Mouse (Mus musculus) stomach, postnatal 0 days (tissue): ENCODE measurements around the gene Sec14l3. TPM values are rescaled to one million over a fixed set of nuclear protein-coding genes. Genes with fewer than 3 reads are reported as not detected.

Experiments used
- ATAC-seq: fragments of 200-750 bp; cut with Nextera tagmentation; 2 replicates; pipeline ENCODE4 v1.8.0; 2017; ENCODE audit not compliant: low FRiP score, low TSS enrichment
- DNase-seq: peaks from one replicate; pipeline ENCODE4 v3.0.0-alpha.2; 2016; ENCODE audit warnings: low spot score
- H3K27ac ChIP-seq: fragments of 300-500 bp; sonication (generic); replicated peaks from 2 replicates; pipeline ENCODE4 v1.5.1; 2014; ENCODE audit warnings: mild to moderate bottlenecking, control low read depth
- H3K27me3 ChIP-seq: fragments of 300-500 bp; sonication (generic); 2 replicates; pipeline ENCODE4 v1.6.1; 2014; ENCODE audit warnings: low read length; ENCODE audit not compliant: control insufficient read depth, insufficient read depth
- H3K36me3 ChIP-seq: fragments of 300-500 bp; sonication (generic); 2 replicates; pipeline ENCODE4 v1.6.1; 2014; ENCODE audit warnings: low read length, mixed read lengths; ENCODE audit not compliant: control insufficient read depth, insufficient read depth
- H3K4me1 ChIP-seq: fragments of 300-500 bp; sonication (generic); replicated peaks from 2 replicates; pipeline ENCODE4 v1.6.1; 2014; ENCODE audit warnings: antibody characterized with exemption; ENCODE audit not compliant: control insufficient read depth, insufficient read depth
- H3K4me2 ChIP-seq: fragments of 300-500 bp; sonication (generic); replicated peaks from 2 replicates; pipeline ENCODE4 v1.6.1; 2014; ENCODE audit warnings: low read depth, mild to moderate bottlenecking, control low read depth, moderate library complexity
- H3K4me3 ChIP-seq: fragments of 300-500 bp; sonication (generic); 2 replicates; pipeline ENCODE4 v1.5.1; 2014; ENCODE audit warnings: low read depth, low read length, control low read depth
- H3K9ac ChIP-seq: fragments of 300-500 bp; sonication (generic); 2 replicates; pipeline ENCODE4 v1.6.1; 2014; ENCODE audit warnings: mild to moderate bottlenecking, low read length, control low read depth, mixed read lengths
- H3K9me3 ChIP-seq: fragments of 300-500 bp; sonication (generic); 2 replicates; pipeline ENCODE4 v1.6.1; 2016; ENCODE audit warnings: low read length; ENCODE audit not compliant: control insufficient read depth
- CTCF ChIP-seq: IDR thresholded peaks from 2 replicates; pipeline ENCODE4 v1.5.1; 2016; ENCODE audit warnings: antibody characterized with exemption, low read depth, mild to moderate bottlenecking, moderate library complexity
- EP300 ChIP-seq: optimal IDR thresholded peaks from 2 replicates; pipeline ENCODE3; 2016; ENCODE audit warnings: antibody characterized with exemption
- WGBS: fragments of 180-500 bp; shearing (Covaris S2); extraction: QIAGEN DNeasy Blood & Tissue Kit; methylation state at CpG from one replicate; pipeline ENCODE4 v1.1.7; 2014; 5-methylcytosine and 5-hydroxymethylcytosine counted together
- polyA plus RNA-seq: library from polyadenylated mRNA; unstranded; fragments of >200 nt; fragmentation: Nextera tagmentation; extraction: Ambion mirVana; gene quantifications from 2 replicates; pipeline ENCODE4 v1.2.1, GENCODE M21; 2015

The Sec14l3 gene
- polyA plus RNA-seq, 1 experiment from 2014 or later: 0.15 TPM

- Histone ChIP-seq H3K4me3 (no peak overlapping the region), H3K9ac (no peak overlapping the region), H3K27ac (no peak overlapping the region; the same call in 1 of the 2 replicates), H3K4me1 (no peaks in the 10 kb centered on the region), H3K9me3 (no peaks in the 10 kb centered on the region), H3K27me3 (no peaks in the 10 kb centered on the region), H3K4me2 (no peak overlapping the region), H3K36me3 (no peaks in the 10 kb centered on the region)
- TF ChIP-seq EP300: no peak
- TF ChIP-seq CTCF: no peak
- 55% methylated on average over 17 of the region's 18 CpGs for WGBS
- peak; percentile 68 for ATAC-seq
- peak; percentile 51 for DNase-seq
Measured at GRCm38 (mm10) chr11:4035116-4035892, 29.3 kb upstream of the Sec14l3 start.

GRCm38 (mm10) chr11:4035916-4036315, 28.7 kb upstream of the Sec14l3 start:
- no peaks in the 10 kb centered on the region for H3K36me3 ChIP-seq
- TF ChIP-seq CTCF (no peak), EP300 (no peak)
- H3K27me3 ChIP-seq: no peaks in the 10 kb centered on the region
- no peak; the same call in 1 of the 2 replicates for ATAC-seq
- WGBS: 74% methylated on average over 6 of the region's 6 CpGs
- no peaks in the 10 kb centered on the region for H3K4me1 ChIP-seq
- no peak overlapping the region for H3K9ac ChIP-seq
- H3K4me3 ChIP-seq: no peak overlapping the region
- no peak overlapping the region for H3K27ac ChIP-seq
- no peak overlapping the region for H3K4me2 ChIP-seq
- peak; percentile 30 for DNase-seq
- H3K9me3 ChIP-seq: no peaks in the 10 kb centered on the region

GRCm38 (mm10) chr11:4036365-4037084, 28.1 kb upstream of the Sec14l3 start:
- no peak overlapping the region for H3K9ac ChIP-seq
- H3K4me2 ChIP-seq: no peak overlapping the region
- no peaks in the 10 kb centered on the region for H3K36me3 ChIP-seq
- no peaks in the 10 kb centered on the region for H3K9me3 ChIP-seq
- ATAC-seq (no peak), DNase-seq (no peak)
- TF ChIP-seq CTCF: no peak
- TF ChIP-seq EP300: no peak
- no peak overlapping the region for H3K4me3 ChIP-seq
- H3K27ac ChIP-seq: no peak overlapping the region
- no peaks in the 10 kb centered on the region for H3K27me3 ChIP-seq
- 69% methylated on average over 9 of the region's 9 CpGs for WGBS
- H3K4me1 ChIP-seq: no peaks in the 10 kb centered on the region

DNA sequence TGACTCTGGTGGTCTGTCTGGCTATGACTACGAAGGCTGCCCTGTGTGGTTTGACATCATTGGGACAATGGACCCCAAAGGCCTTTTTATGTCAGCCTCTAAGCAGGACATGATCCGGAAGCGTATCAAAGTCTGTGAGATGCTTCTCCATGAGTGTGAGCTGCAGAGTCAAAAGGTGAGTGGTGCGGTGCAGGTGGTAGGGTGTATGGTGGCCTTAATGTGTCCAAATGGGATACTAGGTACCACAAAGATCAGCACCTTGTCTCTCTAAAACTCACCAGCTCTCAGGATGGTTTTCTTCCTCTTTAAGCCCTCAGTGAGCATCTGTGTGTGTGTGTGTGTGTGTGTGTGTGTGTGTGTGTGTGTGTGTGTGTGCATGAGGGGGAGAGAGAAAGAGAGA, 24.7 kb upstream of the Sec14l3 start:
- TF ChIP-seq CTCF: no peak
- TF ChIP-seq EP300: no peak
- Histone ChIP-seq H3K4me3 (no peak overlapping the region), H3K9ac (no peak overlapping the region), H3K36me3 (no peaks in the 10 kb centered on the region), H3K9me3 (no peaks in the 10 kb centered on the region), H3K4me1 (no peaks in the 10 kb centered on the region), H3K27ac (no peak overlapping the region), H3K4me2 (no peak overlapping the region), H3K27me3 (no peaks in the 10 kb centered on the region)
- no peak for DNase-seq
- no peak for ATAC-seq
- WGBS: 87% methylated on average over 4 of the region's 4 CpGs

GRCm38 (mm10) chr11:4041123-4041625, 23.5 kb upstream of the Sec14l3 start:
- H3K4me3 ChIP-seq: no peak overlapping the region
- ATAC-seq: no peak
- H3K9me3 ChIP-seq: no peaks in the 10 kb centered on the region
- no peaks in the 10 kb centered on the region for H3K4me1 ChIP-seq
- H3K4me2 ChIP-seq: no peak overlapping the region
- TF ChIP-seq CTCF (no peak), EP300 (no peak)
- H3K27ac ChIP-seq: no peak overlapping the region
- H3K27me3 ChIP-seq: no peaks in the 10 kb centered on the region
- no peak for DNase-seq
- 82% methylated on average over 6 of the region's 6 CpGs for WGBS
- H3K9ac ChIP-seq: no peak overlapping the region
- H3K36me3 ChIP-seq: no peaks in the 10 kb centered on the region

- no peaks in the 10 kb centered on the region for H3K4me1 ChIP-seq
- no peak overlapping the region for H3K27ac ChIP-seq
- H3K4me2 ChIP-seq: no peak overlapping the region
- no peaks in the 10 kb centered on the region for H3K27me3 ChIP-seq
- no peaks in the 10 kb centered on the region for H3K9me3 ChIP-seq
- no peak overlapping the region for H3K9ac ChIP-seq
- TF ChIP-seq EP300 (no peak), CTCF (no peak)
- whole genome bisulfite sequencing: 93% methylated on average over 7 of the region's 7 CpGs
- no peak for ATAC-seq
- H3K4me3 ChIP-seq: no peak overlapping the region
- H3K36me3 ChIP-seq: no peaks in the 10 kb centered on the region
- DNase-seq: no peak
Measured at GRCm38 (mm10) chr11:4043081-4043480, 21.6 kb upstream of the Sec14l3 start.
